ENCODE assay signal across 14 mouse cellular contexts in genomic region chr3:40508927-40509576, GRCm38 (mm10).
"Had no signal": no experiment of that assay in that cellular context is flagged by ENCODE, and none has a peak within 500 bp of the region (broad histone marks: within the 10 kb centered on the region; RNA-seq: fewer than 3 reads in every experiment).

No protein-coding gene starts in this region.

- H3K27me3 ChIP-seq: intestine, embryonic 15.5 days; limb, embryonic 13.5 days had no signal

- ATAC-seq: intestine, embryonic 15.5 days had no signal

- H3K9ac ChIP-seq: intestine, embryonic 15.5 days; limb, embryonic 13.5 days; liver, embryonic 14.5 days had no signal

- H3K36me3 ChIP-seq: intestine, embryonic 15.5 days; limb, embryonic 10.5 days; limb, embryonic 13.5 days had no signal

- DNase-seq: kidney, adult 18-20 months; kidney, postnatal 25 days; layer of hippocampus, adult 9-11 months; lung, adult 2 months; lung, postnatal 14 days; lung, postnatal 4 days; midbrain, embryonic 14.5 days; thymus, postnatal 25 days had no signal

- H3K9me3 ChIP-seq: intestine, embryonic 15.5 days; limb, embryonic 10.5 days; limb, embryonic 13.5 days had no signal

- H3K27ac ChIP-seq: intestine, embryonic 15.5 days; layer of hippocampus, adult 2 months; limb, embryonic 10.5 days; limb, embryonic 13.5 days; liver, embryonic 14.5 days had no signal

- H3K4me2 ChIP-seq: intestine, embryonic 15.5 days; limb, embryonic 13.5 days; midbrain, embryonic 11.5 days had no signal

- H3K4me1 ChIP-seq: limb, embryonic 10.5 days had no signal

- H3K4me3 ChIP-seq: intestine, embryonic 15.5 days; layer of hippocampus, adult 2 months; limb, embryonic 10.5 days; limb, embryonic 13.5 days had no signal
